Mouse (Mus musculus): Measurements from ENCODE around the gene Gm9936.

DNA sequence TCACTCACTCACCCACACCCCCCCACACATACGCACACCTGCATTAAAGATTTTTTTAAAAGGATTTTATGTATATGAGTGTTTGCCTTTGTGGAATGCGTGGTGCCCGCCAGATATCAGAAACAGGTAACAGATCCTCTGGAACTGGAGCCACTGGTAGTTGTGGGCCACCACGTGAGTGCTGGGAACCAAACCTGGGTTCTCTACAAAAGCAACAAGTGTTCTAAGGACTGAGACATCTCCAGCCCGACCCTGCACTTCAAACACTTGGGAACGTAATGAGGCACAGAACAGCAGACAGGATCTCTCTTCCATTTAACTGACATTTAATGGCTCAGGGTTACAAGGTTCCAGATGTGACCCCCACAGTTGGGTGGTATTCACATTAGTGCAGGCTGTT lies 50.6 kb downstream of the Gm9936 start:
- TF ChIP-seq BHLHE40 (IDR thresholded peaks at IDR 0.05; ENCODE audit: low read depth, low read length) = no peak
- TF ChIP-seq MEF2A (IDR thresholded peaks at IDR 0.05; ENCODE audit: borderline replicate concordance, low read depth, low read length) = no peak
- TF ChIP-seq E2F4 (IDR thresholded peaks at IDR 0.05; ENCODE audit: insufficient replicate concordance, low read depth, low read length) = no peak
- no peak for TF ChIP-seq MYC (IDR thresholded peaks at IDR 0.05; ENCODE audit: low read depth, low read length)
- no peak for TF ChIP-seq ZNF384 (IDR thresholded peaks at IDR 0.05; ENCODE audit: low read depth, low read length)
- no peak for TF ChIP-seq POLR2AphosphoS2 (IDR thresholded peaks at IDR 0.05; ENCODE audit: low read depth, low read length)
